Mouse (Mus musculus): ENCODE data around the gene Zdhhc23.

Zdhhc23 gene

DNA sequence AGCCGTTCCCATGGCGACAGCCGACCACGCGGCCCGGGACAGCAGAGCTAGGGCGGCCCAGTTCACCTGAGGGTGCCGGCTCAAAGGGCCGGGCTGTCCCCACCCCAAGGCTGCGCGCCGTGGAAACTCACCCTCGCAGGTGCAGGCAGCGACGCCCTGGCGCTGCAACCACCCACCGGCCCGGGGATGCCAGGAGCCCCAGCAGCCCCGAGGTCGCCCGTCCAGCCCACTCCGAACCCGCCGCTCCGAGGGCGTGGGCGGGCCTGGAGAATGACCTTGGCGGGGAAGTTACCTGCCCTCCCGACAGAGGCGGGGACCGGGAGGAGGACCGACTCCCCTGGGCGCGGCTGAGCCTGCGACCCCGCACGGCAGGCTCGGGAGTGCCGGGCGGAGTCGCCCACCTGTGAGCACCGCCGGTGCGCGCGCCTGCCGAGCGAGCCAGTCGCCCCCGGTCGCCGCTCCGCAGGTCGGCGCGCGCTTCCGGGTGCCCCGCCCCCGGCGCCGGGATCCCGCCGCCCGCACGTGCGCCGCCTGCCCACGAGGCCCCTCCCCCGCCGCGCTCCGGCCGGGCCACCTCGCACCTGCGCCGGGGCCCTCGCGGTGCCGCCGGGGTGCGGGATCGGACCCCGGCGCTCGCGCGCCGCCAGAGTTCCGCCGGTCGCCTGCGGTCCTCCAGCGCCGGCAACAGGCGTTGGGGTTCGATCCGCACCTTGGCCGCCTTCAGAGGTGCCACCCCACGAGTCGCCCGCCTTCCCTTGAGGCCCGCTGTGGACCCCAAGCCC is at the start of gene Zdhhc23:
TSS of gene Zdhhc23 (minus strand) at position 464 of the 782 bp plus-strand sequence.
- peak; percentile 26 to 68 for DNase-seq (ENCODE audit: low spot score in 2 of 2)

DNA sequence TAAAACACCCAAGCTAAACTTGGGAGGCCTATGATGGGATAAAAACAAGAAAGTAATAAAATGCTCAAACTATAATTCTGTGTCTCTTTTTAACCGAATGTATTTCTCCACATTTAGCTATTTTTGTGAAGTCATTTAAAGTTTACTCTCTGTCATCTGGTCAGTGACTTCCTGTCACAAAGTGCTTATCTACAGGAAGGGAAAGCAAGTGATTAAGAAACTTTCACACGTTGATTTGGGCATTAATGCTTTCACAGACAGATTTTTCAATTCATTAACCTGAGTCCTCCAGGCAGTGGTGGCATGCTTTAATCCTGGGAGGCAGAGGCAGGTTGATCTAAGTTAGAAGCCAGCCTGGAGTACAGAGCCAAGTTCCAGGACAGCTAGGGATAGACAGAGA is 49.7 kb upstream of the Zdhhc23 start:
- no peak for DNase-seq (ENCODE audit: low spot score in 2 of 2)

DNA sequence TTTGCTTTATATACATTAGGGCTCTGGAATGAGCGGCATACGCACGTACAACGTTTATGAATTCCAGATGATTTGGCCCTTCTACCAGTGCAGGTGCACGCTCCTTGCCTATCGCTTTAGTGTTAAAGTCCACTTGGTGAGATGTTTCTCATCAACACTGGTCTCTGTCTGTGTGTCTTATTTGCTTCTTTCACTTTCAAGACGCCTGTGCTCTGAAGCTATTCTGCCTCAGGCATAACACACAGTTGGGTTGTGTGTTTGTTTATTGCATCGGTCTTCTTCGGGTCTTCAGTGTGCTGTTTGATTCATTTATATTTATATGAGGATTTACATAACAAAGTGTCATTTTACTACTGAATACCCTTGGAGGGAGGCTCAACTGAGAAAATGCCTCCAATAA is 47.2 kb upstream of the Zdhhc23 start:
- no peak for DNase-seq (ENCODE audit: low spot score in 2 of 2)

DNA sequence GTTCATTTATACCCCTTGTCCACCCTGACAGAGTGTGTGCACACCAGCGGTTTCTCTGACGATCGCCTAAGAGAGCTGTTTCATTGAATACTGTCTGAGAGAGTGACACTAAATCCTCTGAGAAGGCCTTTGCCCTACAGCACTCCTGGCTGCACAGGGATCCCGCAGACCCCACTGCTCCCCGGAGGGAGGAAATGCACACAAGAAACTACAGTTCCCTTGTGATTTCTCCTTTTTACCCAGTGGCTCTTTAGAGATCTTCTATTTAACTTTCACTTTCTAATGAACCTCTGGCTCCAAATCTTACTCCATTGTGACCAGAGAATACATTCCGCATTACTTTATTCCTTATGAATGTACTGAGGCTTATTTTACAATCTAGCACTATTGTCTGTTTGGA is 46.6 kb upstream of the Zdhhc23 start:
- DNase-seq (ENCODE audit: low spot score in 2 of 2): no peak

DNA sequence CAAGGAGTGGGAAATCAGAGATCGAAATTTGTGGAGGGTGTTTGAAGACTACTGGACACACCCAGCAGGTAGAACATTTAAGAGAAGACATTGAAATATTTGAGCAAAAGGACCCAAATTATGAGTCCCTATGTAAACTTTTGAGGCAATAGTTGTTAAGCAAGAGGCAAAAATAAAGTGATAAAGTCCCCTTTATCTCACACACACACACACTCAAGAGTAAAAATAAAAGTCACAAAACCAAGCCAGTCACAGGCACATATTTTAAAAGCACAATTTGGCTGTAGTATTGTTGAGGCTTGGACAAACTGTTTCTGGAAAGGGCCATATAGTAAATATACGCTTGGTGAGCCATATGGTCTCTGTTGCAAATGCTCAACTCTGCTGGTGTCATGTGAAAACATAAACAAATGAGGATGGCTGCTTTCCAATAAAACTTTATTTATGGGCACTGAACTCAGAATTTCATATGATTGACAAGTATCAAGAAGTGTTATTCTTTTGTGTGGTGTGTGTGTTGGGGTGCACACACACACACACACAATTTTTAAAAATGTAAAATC is 39.5 kb upstream of the Zdhhc23 start:
- no peak for DNase-seq (ENCODE audit: low spot score in 2 of 2)

DNA sequence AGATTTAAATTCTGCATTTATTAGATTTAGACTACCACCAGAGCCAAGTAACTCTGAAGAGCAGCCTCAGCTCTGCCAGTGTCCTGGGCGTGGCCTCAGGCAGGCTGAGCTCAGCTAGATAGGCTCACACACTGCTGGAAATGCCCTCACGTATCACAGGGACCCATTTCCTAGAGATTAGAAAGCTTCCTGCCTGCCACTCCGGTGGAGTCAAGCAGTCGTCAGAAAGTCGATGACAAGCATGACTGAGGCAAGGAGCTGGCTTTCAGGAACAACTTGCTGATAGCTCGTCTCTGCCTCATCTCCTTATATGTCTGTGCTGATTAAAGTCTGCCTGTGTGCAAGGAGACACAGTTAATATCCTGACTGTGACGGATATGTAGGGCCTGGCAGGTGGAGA is 38.8 kb upstream of the Zdhhc23 start:
- peak in 1 of 2 experiments; percentile 44 for DNase-seq (ENCODE audit: low spot score in 2 of 2)

DNA sequence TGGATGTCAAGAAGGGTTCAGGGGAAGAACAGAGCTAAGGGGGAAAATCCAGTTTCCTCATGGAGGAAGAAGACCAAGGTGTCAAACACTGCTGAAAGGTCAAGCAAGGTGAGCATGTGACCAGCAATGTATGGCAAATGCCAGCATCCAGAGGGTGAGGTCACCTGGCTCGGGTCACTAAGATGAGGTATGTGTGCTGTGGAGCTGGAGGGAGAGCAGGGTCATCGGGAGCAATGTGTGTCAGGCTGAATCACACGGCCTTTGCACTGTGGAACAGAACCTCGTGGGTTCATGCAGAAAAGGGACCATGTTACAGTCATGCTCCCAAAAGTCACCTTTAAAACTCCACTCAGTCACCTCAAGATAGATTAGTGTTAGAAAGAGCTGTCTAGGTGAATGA is 38.1 kb upstream of the Zdhhc23 start:
- no peak for DNase-seq (ENCODE audit: low spot score in 2 of 2)

DNA sequence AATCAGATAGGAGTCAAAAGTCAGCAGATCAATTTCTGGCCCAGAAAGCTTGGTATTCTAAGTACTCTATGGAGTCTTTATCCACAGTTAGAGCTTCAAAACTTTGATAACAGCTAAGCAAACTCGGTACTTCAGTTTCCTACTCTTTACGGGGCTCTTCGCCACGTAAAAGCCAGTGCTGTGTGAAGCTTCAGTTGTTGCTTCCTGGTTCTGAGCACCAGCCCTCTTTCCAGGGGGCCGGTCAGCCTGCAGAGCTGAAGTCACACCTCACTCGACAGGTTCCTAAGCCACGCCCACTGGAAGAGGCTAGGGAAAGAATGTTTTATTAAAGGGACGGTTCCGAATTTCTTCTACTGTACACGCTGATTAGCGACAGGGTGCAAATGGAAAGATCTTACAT is 36.6 kb upstream of the Zdhhc23 start:
- DNase-seq (ENCODE audit: low spot score in 2 of 2): peak in 1 of 2 experiments; percentile 34

DNA sequence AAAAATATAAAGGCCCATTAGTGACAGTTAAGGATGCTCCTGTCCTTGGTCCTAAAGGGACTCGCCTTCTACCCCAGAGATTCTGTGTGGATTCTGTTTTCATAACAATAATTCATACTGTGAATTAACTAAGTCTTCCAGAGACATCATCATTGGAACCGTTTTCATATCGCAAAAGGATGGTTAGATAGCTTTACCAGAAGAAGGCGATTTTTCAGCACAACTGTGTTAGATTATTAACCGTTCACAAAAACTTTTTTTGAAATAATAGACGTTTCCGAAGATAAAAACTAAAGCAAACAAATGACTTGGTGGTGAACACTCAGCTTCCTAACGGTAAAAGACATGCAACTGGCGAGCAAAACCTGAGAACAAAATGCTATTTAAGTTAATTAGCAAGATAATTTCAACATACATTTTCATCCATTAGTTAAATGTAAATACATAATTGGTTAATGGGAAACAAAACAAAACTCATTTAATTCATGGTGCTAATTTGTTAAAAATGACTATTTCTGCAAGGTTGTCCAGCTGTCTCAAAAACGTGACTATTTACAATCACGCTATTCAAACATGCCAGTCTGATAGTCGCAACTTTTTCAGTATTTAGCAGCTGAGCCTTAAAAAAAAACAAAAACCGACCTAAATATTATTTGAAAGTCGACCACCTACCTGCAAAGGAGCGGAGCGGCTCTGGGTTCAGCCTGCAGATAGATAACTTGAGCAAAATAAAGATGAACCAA is 36.0 kb upstream of the Zdhhc23 start:
- no peak for DNase-seq (ENCODE audit: low spot score in 2 of 2)

DNA sequence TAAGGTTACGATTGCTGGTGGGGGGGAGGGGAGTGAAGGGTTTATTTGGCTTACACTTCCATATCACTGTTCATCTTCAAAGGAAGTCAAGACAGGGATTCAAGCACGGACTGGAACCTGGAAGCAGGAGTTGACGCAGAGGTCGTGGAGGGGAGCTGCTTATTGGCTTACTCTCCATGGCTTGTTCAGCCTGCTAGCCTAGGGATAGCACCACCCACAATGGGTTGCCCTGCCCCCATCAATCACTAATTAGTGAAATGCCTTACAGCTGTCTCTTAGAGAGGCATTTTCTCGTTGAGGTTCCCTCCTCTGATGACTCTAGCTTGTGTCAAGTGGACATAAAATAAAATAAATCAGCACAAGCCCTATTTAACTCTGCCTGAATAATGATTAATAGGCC is 31.4 kb upstream of the Zdhhc23 start:
- DNase-seq (ENCODE audit: low spot score in 2 of 2): no peak

DNA sequence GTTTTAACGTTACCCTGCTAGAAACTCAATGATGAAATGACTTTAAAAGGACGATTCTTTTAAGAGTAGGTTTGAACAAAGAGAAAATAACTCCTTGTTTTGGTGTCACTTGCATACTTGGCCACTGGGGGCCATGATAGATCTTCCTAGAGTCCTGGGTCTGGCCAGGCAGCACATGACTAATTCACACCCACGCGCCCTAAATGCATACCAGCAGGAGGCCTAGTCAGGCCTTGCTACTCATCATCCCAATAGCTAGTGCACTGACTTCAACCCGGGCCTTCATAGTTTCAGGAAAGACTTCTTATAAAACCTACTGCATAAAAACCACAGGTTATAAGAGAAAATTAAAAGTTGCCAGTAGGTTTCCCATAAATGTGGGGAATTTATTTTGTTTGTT is 22.5 kb upstream of the Zdhhc23 start:
- no peak for DNase-seq (ENCODE audit: low spot score in 2 of 2)

DNA sequence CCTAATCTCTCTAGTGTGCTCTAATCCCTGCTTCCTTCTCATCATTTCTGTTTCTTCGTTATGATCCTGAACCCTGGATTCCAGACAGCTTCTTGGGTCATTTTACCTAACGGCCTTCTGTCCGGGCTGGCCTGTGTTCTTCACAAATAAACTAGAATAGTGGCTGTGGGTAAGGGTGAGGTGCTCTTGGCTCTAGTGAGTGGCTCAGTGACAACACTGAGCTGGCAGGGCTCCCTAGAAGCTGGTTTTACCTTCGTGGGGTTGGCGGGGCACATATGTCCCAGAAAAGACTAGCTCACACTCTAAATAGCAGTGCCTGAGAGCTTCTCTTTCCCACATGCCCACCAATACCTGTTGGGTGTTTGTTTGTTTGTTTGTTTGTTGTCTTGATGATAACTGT is 19.9 kb upstream of the Zdhhc23 start:
- DNase-seq (ENCODE audit: low spot score in 2 of 2): no peak

DNA sequence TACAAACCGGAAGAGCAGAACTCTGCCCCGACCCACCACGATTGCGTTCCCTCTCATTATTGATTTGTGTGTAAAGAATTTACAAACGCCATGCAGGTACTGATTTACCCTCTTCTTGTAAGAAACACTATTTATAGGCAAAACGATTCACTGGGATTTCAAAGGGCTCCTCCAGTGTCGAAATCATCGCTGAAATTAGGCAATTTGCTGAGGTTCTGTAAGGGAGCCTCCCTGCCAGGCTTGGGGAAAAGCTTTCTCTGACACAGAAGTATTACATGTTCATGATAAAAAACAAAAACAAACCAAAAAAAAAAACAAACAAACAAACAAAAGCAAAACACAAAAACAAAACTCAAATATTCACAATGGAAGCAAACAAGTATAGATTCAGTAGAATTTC is 19.5 kb upstream of the Zdhhc23 start:
- no peak for DNase-seq (ENCODE audit: low spot score in 2 of 2)

DNA sequence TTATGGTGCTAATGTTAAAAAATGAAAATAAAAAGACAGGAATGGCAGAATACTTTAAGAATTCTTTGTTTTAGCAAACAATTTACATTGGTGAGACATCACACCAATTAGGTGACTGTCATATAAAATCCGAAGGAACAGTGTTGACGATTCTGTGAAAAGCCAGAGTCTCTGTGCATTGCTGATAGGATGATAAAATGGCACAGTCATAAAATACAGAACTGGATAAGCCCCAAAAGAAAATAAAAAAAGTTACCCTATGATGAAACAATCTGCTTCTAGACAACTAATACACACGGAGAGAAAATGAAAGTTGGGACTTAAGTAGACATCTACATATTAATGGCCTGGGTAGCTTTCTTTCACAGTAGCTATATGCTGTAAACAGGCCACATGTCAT is 15.0 kb upstream of the Zdhhc23 start:
- DNase-seq (ENCODE audit: low spot score in 2 of 2): no peak

DNA sequence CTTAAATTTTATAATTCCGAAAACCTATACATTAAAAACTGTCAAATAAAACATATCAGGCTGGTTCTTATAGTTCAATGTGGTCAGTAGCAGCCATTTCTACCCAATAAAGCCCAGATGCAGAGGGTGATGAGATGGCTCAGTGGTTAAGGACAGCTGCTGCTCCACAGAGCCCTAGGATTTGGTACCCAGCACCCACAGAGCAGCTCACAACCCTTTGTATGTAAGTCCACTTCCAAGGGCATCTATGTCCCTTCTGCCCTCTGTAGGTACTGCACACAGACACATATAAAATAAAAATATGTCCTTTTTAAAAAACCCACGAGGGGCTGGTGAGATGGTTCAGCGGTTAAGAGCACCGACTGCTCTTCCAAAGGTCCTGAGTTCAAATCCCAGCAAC is 6.7 kb upstream of the Zdhhc23 start:
- DNase-seq (ENCODE audit: low spot score in 2 of 2): no peak

DNA sequence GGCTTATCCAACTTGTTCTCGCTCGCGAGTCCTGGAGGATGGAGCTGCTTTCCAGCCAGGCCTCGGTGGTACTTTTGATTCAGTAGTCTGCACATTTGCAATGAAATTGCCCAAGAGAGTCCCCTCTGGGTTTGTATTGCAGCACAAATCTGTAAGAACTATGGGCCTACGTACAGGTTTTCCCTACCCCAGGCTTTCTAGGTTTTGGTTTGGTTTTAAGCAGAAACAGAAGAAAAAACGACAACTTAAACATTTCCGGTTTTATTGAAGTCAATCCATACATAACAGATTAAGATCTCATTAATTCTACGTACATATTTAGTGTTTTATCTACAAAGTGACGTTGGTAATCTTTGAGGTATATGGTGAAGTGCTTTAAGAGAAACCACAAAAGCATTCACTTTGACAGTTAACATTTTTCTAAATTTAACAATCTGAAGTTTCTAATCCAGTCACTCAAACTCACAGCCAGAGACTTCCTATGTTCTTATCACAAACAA is 569 bp upstream of the Zdhhc23 start:
- DNase-seq (ENCODE audit: low spot score in 2 of 2): peak in 1 of 2 experiments; percentile 18

DNA sequence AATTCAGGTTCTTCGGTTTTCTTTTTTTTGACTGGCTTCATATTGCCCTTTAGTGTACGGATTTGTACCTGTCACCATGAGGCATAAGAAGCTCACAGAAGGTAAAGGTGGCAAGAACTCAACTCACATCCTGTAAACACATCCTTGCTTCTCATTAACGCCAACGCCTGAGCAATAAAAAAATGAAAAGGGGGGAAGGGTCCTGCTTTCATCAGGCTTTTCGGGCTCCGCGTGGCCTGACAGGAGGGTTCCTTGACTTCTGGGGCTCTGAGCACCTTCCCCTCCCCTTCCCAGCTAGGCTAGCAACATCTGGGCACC is 622 bp downstream of the Zdhhc23 start:
- no peak for DNase-seq (ENCODE audit: low spot score in 2 of 2)

DNA sequence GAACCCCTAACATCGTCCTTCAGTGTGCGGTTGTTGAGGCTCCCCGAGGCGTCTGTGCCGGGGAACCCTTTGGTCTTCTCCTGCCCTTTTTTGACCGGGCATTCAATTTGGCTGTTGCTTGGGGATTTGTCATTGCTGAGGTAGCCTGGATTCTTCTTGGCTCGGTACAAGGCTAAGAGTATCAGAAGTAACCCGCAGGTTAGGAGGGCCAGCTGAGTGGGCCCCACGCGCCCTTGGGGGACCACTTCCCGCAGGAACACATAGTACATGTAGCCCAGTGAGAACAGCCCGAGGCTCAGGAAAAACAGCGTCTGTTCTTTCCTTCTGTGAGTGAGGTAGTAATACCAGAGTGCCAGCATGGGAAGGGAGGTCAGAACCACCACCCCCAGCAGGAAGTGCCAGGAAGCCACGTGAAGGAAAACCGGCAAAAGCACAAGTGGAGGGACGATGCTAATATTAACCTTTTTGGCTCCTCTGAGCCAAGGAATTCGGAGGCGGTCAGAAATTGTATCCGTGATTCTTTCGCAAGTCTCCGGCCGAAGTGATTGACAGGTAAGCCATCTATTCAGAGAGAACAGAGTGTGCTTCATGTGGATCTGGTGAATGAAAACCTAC is 5.9 kb downstream of the Zdhhc23 start:
- no peak for DNase-seq (ENCODE audit: low spot score in 2 of 2)

DNA sequence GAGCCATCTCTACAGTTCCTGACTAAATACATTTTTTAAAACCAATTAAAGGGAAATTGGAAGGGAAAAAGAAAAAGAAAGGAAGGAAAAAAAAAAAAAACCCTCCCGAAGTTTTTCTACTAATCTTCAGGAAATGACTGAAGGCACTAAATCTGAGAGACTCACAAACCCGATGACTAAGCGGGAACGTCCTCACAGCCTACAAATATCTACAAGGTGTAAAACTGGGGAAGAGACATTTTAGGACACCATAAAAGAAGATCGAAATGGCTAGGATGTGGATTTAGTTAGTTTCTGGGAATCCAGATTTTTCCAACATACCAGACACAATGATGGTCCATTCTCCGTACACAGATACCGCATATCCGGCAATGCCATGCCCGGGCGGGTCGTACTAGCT is 6.4 kb downstream of the Zdhhc23 start:
- no peak for DNase-seq (ENCODE audit: low spot score in 2 of 2)

DNA sequence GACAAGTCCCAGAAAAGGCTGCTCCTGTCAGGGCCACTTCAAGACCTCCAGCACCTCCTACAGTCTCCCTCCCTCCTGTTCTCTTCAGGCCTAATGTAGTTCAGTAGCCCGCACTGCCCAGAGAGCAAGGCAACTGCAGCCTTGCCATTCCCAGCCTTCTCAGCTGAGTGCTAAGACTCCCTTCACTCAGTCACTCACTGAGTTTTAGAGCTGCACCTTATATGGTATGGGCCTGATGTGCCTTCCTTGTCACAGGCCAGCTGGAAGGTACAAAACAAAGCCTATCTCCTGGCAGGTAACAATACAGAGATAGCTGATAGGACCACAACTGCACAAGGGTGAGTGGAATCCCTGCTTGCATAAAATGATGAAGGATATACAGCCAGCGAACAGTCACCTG is 7.2 kb downstream of the Zdhhc23 start:
- DNase-seq (ENCODE audit: low spot score in 2 of 2): no peak

DNA sequence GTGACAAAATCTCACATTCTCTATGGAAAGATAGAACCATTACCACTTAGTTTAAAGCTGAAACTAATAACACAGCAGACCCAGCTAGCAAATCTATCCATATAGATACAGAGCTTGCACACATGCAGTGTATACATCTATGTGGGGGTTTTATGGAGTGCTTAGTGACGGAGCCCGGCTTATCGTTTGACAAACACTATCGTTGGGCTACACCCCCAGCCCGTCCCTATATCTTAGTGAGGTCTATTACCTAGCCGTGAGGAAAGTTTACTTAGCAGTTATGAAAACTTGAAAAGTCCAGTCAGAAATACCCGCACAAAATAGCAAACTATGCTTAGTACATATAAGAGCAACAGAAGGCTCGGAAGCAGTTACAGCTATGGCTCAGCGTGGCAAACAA is 7.8 kb downstream of the Zdhhc23 start:
- no peak for DNase-seq (ENCODE audit: low spot score in 2 of 2)

DNA sequence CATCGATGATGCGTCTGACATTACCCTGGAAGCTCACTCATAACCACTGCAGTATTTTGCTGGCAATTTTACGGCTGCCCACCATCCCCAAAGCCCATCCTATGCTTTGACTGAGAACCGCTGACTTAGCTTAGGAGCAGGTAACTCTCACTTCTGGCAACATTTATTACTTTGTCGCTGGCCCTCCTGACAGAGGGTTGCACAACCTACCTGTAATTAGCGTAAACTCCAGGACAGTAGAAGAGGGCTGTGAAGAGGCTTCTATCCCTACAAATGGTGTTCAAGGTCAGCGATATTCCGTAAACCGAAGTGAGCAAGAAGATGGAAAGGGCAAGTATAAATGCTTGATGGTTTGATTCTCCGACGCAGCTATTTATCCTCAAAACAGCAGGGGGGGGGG is 8.4 kb downstream of the Zdhhc23 start:
- no peak for DNase-seq (ENCODE audit: low spot score in 2 of 2)

DNA sequence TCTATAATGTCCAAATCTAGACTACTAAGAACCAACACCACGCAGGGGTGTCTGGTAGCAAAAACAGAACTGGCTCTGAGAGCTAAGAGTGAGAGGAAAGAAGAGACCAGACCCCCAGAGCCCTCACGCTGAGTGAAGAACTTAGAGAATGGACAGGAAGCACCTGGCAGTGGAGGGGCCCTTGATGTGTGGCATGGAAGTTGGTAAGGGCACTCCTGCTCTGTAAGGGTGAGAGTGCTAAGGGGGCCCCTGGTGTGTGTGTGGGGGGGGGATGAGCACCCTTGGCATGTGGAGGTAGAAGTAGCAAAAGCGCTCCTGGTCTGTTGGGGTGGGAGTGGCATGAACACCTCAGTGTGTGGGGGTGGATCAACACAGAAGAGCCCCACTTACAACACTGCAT is 9.2 kb downstream of the Zdhhc23 start:
- DNase-seq (ENCODE audit: low spot score in 2 of 2): no peak
